Mouse (Mus musculus): ENCODE data around the gene Zfp239. TPM values are rescaled to one million over a fixed set of nuclear protein-coding genes. Genes with fewer than 3 reads are reported as not detected.
A peak's percentile ranks its signal among the peaks of the same experiment; 100 is the strongest.

Gene Zfp239
- polyA plus RNA-seq, 1 experiment from 2014 or later, result 10.7 TPM

DNA sequence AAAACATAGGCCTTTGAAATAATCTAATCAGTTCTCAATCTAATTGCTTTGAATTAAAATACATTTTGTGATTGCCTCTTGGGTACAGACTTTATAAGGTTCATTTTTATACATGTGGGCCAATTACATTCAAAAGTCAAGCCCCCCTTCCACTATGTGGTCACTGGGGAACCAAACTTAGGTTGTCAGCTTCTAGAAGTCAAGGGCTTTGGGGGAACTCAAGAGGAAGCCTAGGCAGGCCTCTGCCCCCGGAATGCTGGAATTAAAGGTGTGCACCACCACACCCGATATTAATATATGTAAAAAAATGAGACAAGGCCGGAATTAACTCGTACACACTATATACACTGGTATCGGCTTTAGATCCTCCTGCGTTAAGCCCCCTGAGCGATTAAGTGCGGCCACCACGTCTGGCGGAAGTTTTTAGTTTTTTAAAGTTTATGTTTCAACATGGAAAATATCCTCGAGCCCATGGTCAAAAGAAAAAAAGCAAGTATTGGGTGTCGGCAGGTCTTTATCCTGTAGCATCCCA lies 54.4 kb downstream of the Zfp239 start:
- Histone ChIP-seq H3K4me3 (replicated peaks) (peak overlapping the region; percentile 67), H3K27ac (no peak overlapping the region), H3K4me1 (replicated peaks) (peaks cover 34% of the 10 kb centered on the region), H3K27me3 (no peaks in the 10 kb centered on the region), H3K9me3 (no peaks in the 10 kb centered on the region), H3K36me3 (no peaks in the 10 kb centered on the region), H3K9ac (replicated peaks) (peak overlapping the region; percentile 76), H3K4me2 (replicated peaks) (peak overlapping the region; percentile 96)
- 0 out of 2 replicates have a peak, but pooled peaks have one; percentile 13 for ATAC-seq
- 1% methylated on average over 12 of the region's 12 CpGs for WGBS

DNA sequence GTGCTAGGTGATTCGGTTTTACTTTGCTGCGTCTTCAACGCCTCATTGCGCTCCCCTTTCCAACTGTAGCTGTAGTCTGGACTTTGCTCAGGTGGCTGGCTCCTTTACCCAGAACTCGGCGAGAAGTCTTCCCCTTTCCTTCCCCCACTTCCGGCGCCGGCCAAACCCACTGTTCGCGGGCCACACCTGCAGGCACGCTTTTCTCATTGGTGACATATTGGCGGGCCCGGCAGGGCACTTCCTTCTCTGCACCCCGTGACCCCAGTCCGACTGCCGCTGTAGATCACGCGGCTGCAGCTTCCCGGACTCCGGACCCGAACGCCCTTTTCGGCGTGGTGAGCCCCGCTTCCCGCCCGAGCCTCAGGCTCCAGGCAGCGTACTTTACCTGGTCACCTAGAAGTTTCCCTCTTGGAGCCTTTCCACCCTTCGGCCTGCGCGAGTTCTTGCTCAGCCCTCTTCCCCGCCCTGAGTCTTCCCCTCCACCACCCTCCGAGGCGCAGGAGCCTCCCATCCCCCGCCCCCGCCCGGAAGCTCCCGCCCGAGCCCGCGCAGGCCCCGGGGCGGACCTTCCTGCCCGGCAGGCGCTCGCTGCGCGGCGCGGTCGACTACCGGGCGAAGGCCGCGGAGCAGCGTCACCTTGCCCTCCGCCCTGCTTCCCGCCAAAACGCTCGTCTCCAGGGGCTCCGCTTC lies 55.0 kb downstream of the Zfp239 start:
- Histone ChIP-seq H3K27me3 (no peaks in the 10 kb centered on the region), H3K36me3 (no peaks in the 10 kb centered on the region), H3K9ac (replicated peaks) (peak overlapping the region; percentile 76), H3K27ac (peak overlapping the region; percentile 72), H3K4me1 (replicated peaks) (peaks cover 34% of the 10 kb centered on the region), H3K4me3 (replicated peaks) (peak overlapping the region; percentile 67), H3K4me2 (replicated peaks) (peak overlapping the region; percentile 96), H3K9me3 (no peaks in the 10 kb centered on the region)
- peak; percentile 94 for ATAC-seq
- under 1% methylated on average over 62 of the region's 62 CpGs for whole genome bisulfite sequencing

DNA sequence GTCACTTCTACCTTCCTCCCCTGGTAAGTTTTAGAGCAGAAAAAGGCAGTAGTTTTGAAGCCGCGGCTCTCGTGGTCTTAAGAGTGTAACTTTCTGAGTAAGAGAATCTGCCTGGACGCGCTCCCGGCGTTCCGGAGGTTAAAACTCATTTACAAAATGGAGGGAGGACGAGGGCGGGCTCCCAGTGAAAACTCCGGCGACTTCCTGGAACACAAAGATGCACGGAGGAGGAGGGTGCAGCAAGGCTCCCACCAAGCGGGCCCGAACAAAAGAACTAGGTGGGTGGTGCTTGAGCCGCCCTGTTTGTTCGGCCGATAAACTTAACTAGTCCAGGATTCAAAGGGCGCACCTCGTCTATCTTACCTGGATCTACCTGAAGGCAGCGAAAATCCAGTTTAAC lies 55.7 kb downstream of the Zfp239 start:
- no peaks in the 10 kb centered on the region for H3K36me3 ChIP-seq
- ATAC-seq, result peak; percentile 62
- H3K9ac ChIP-seq (replicated peaks), result peak overlapping the region; percentile 76
- WGBS, result 1% methylated on average over 21 of the region's 21 CpGs
- peaks cover 34% of the 10 kb centered on the region for H3K4me1 ChIP-seq (replicated peaks)
- H3K27ac ChIP-seq, result peak overlapping the region; percentile 72
- peak overlapping the region; percentile 96 for H3K4me2 ChIP-seq (replicated peaks)
- peak overlapping the region; percentile 67 for H3K4me3 ChIP-seq (replicated peaks)
- H3K9me3 ChIP-seq, result no peaks in the 10 kb centered on the region
- no peaks in the 10 kb centered on the region for H3K27me3 ChIP-seq

DNA sequence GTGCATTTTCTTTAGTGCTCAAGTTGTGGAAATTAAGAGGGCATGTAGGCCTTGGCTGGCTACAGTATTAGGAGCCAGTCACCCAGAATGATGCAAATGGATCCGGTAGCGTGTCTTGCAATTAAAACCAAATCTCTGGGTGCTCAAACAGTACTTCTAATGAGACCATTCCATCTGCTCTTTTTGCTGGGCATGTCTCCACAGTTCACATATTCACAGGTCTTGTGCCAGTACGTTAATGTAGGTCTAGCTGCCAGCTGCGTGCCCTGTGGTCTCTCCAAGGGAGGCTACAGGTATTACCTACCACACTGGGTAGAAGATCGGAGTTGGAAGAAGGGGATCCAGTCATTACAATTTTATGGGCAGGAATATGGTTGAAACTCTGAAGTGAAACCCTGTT lies 56.1 kb downstream of the Zfp239 start:
- no peak for ATAC-seq
- Histone ChIP-seq H3K4me3 (replicated peaks) (peak overlapping the region; percentile 67), H3K27ac (0 out of 2 replicates have a peak overlapping the region, but pooled peaks have one; percentile 72), H3K27me3 (no peaks in the 10 kb centered on the region), H3K4me1 (replicated peaks) (peaks cover 34% of the 10 kb centered on the region), H3K9me3 (no peaks in the 10 kb centered on the region), H3K9ac (replicated peaks) (peak overlapping the region; percentile 76), H3K4me2 (replicated peaks) (peak overlapping the region; percentile 96), H3K36me3 (no peaks in the 10 kb centered on the region)
- WGBS, result 27% methylated on average over 5 of the region's 5 CpGs

DNA sequence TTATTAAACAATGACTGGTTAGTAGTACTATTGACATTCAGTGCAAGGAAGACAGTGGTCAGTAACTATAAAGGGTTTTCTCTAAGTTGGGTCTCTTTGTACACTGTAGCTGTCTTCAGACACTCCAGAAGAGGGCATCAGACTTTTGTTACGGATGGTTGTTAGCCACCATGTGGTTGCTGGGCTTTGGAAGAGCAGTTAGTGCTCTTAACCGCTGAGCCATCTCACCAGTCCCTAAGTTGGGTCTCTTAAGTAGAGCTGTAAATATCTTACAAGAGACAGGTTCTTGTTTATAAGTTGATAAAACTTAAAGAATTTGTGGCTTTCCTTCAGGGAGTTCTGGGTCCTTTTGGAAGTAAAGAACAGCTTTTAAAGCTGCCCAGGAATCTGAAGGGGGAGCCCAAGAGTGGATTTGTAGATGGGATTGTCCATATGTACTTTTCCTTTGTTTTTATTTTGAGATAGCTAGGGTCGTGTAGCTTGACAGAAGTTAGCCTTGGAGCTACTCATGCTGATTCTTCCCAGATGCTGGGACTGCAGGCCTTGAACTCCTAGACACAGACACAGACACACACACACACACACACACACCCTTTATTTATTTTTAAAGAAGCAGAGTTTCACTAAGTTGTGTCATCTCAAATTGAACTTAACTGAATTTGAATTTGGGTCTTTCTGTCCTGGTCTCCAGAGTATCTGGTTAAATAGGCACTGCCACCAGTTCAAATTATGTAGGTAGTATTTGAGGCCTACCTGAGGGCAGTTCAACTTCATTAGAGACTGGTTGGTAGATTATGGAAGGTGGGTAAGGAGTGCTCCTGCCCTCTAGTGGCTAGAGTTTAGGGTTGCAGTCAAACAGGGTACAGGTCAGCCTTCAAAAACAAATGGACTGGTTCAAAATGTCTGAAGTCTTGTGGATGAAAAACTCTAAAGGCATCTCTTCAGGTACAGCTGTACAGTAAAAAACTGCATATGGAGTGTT lies 59.0 kb downstream of the Zfp239 start:
- Histone ChIP-seq H3K4me3 (replicated peaks) (no peak overlapping the region), H3K9ac (replicated peaks) (no peak overlapping the region), H3K27me3 (no peaks in the 10 kb centered on the region), H3K4me2 (replicated peaks) (no peak overlapping the region), H3K36me3 (peaks cover 5% of the 10 kb centered on the region), H3K27ac (no peak overlapping the region), H3K9me3 (no peaks in the 10 kb centered on the region), H3K4me1 (replicated peaks) (peaks cover 32% of the 10 kb centered on the region)
- WGBS, result 67% methylated on average over 3 of the region's 3 CpGs
- no peak for ATAC-seq

DNA sequence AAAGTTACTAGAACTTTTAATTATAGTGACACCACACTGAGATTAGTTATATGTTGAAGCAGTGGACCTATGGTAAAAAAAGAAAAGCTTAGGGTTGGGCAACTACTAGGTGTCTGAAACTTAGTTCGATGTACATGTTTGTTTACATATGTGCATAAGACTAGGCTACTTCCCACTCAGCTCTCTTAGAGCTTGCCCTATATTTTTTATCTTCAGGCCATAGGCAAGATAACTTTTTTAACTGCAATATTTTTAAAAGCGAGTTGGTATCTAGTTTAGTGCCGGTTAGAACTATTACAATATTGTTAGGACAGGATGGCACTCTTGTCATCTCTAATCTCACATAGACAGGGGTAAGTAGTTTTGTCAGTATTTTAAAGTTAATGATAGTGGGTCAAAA lies 60.1 kb downstream of the Zfp239 start:
- Histone ChIP-seq H3K9me3 (no peaks in the 10 kb centered on the region), H3K4me3 (replicated peaks) (no peak overlapping the region), H3K27ac (no peak overlapping the region), H3K36me3 (peaks cover 15% of the 10 kb centered on the region), H3K9ac (replicated peaks) (no peak overlapping the region), H3K27me3 (no peaks in the 10 kb centered on the region), H3K4me2 (replicated peaks) (no peak overlapping the region), H3K4me1 (replicated peaks) (peaks cover 23% of the 10 kb centered on the region)
- ATAC-seq, result no peak
- WGBS, result 96% methylated on average over 3 of the region's 3 CpGs

Other genes with a start within 250 kb of the Zfp239 start
- gene Zfp637, start 20.9 kb upstream of the Zfp239 start, polyA plus RNA-seq (2015; fragmentation: Nextera tagmentation; extraction: Ambion mirVana), result 147 and 153 TPM in 2 replicates
- 361 and 363 TPM in 2 replicates for gene Hnrnpf, start 38.2 kb downstream of the Zfp239 start, polyA plus RNA-seq (2015; fragmentation: Nextera tagmentation; extraction: Ambion mirVana)
- gene Fxyd4, start 75.6 kb downstream of the Zfp239 start, polyA plus RNA-seq (2015; fragmentation: Nextera tagmentation; extraction: Ambion mirVana), result 5.2 TPM in 2 replicates
- gene Rasgef1a, start 149.3 kb downstream of the Zfp239 start, polyA plus RNA-seq (2015; fragmentation: Nextera tagmentation; extraction: Ambion mirVana), result 1.2 and 1.4 TPM in 2 replicates